Mouse (Mus musculus) forebrain, postnatal 0 days (tissue): ENCODE results near the gene Atxn7. TPM values are rescaled to one million over a fixed set of nuclear protein-coding genes. Genes with fewer than 3 reads are reported as not detected.
A peak's percentile ranks its signal among the peaks of the same experiment; 100 is the strongest.

Source experiments
- ATAC-seq: fragments of 200-750 bp; cut with Nextera tagmentation; 2 replicates; pipeline ENCODE4 v1.8.0; 2017; ENCODE audit warnings: mild to moderate bottlenecking, moderate library complexity
- DNase-seq: peaks from one replicate; pipeline ENCODE4 v3.0.0-alpha.2; 2015
- H3K27ac ChIP-seq: fragments of 300-500 bp; sonication (generic); 2 replicates; pipeline ENCODE4 v1.5.1; 2014; ENCODE audit warnings: low read depth, mild to moderate bottlenecking, antibody characterized with exemption, low read length, moderate library complexity, mixed read lengths
- H3K27me3 ChIP-seq: fragments of 300-500 bp; sonication (generic); 2 replicates; pipeline ENCODE4 v1.6.1; 2014; ENCODE audit warnings: mild to moderate bottlenecking, low read length, mixed read lengths; ENCODE audit not compliant: insufficient read depth
- H3K36me3 ChIP-seq: fragments of 300-500 bp; sonication (generic); 2 replicates; pipeline ENCODE4 v1.6.1; 2014; ENCODE audit warnings: mild to moderate bottlenecking, moderate library complexity; ENCODE audit not compliant: insufficient read depth
- H3K4me1 ChIP-seq: fragments of 300-500 bp; sonication (generic); 2 replicates; pipeline ENCODE4 v1.6.1; 2014; ENCODE audit warnings: antibody characterized with exemption; ENCODE audit not compliant: insufficient read depth
- H3K4me2 ChIP-seq: fragments of 300-500 bp; sonication (generic); 2 replicates; pipeline ENCODE4 v1.6.1; 2014; ENCODE audit warnings: low read depth, mild to moderate bottlenecking, moderate library complexity
- H3K4me3 ChIP-seq: fragments of 300-500 bp; sonication (generic); 2 replicates; pipeline ENCODE4 v1.5.1; 2014; ENCODE audit warnings: low read depth, low read length, mixed read lengths
- H3K9ac ChIP-seq: fragments of 300-500 bp; sonication (generic); 2 replicates; pipeline ENCODE4 v1.6.1; 2014; ENCODE audit warnings: mild to moderate bottlenecking
- H3K9me3 ChIP-seq: fragments of 300-500 bp; sonication (generic); 2 replicates; pipeline ENCODE4 v1.6.1; 2016; ENCODE audit warnings: low read length
- CTCF ChIP-seq: sonication (generic); IDR thresholded peaks from 2 replicates; pipeline ENCODE4 v1.5.1; 2016; ENCODE audit warnings: antibody characterized with exemption, control low read depth, low read depth
- WGBS: fragments of 180-500 bp; shearing (Covaris S2); extraction: QIAGEN DNeasy Blood & Tissue Kit; methylation state at CpG from one replicate; pipeline ENCODE4 v1.1.7; 2014; 5-methylcytosine and 5-hydroxymethylcytosine counted together
- polyA plus RNA-seq: library from polyadenylated mRNA; unstranded; fragments of >200 nt; fragmentation: Nextera tagmentation; extraction: Ambion mirVana; gene quantifications from 2 replicates; pipeline ENCODE4 v1.2.1, GENCODE M21; 2015
- total RNA-seq: library from RNA; depleted of rRNA; stranded (reverse); fragments of >200 nt; gene quantifications from 2 replicates; pipeline ENCODE4 v1.2.3, GENCODE M21; 2014

The Atxn7 gene
- total and polyA plus RNA-seq, 2 experiments from 2014 or later: 2.2 to 14.4 TPM

DNA sequence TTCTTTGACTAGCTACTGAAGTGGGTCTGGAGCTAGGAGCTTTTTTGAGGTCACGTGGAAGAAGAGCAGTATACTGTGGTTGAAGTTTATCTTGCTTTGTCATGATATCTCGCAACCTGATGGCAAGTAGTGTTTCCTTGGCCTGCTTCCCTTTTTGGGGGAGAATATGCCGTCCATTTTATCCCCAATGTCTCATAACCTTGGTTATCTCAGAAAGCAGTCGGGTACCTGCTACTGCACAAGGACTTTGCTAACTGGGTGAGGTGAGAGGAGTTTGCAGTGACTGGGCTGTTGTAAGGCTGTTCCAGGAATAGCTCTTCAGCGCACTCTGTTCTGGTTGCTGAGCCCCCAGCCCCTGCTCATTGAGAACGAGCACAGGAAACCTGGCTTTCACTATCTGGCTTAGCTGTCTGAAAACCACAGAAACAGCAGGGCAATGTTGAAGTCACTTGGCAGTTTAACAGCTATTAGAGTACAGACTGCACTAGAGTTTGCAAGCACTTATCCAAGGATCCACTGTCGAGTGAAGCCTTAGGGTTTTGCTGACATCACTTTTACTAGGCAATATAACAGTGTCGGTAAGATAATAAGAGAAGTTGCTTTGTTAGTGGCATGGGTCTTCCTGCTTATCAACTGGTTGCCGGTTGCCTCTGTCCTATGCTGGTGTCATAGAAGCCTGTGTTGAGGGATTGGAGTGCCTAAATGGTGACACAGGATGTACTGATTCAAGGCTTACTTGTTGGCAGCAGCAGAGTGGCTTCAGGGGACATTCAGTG lies 127.0 kb downstream of the Atxn7 start:
- ATAC-seq (no peak), DNase-seq (no peak)
- no peak overlapping the region for H3K4me3 ChIP-seq
- no peak overlapping the region for H3K9ac ChIP-seq
- peaks cover 21% of the 10 kb centered on the region for H3K36me3 ChIP-seq
- no peak overlapping the region for H3K27ac ChIP-seq
- H3K4me1 ChIP-seq: no peaks in the 10 kb centered on the region
- WGBS: 86% methylated on average over 9 of the region's 9 CpGs
- H3K27me3 ChIP-seq: no peaks in the 10 kb centered on the region
- TF ChIP-seq CTCF: no peak
- no peaks in the 10 kb centered on the region for H3K9me3 ChIP-seq
- no peak overlapping the region for H3K4me2 ChIP-seq

- Histone ChIP-seq H3K36me3 (peaks cover 21% of the 10 kb centered on the region), H3K9ac (no peak overlapping the region), H3K4me3 (no peak overlapping the region), H3K4me2 (no peak overlapping the region), H3K27me3 (no peaks in the 10 kb centered on the region), H3K27ac (no peak overlapping the region), H3K4me1 (no peaks in the 10 kb centered on the region), H3K9me3 (no peaks in the 10 kb centered on the region)
- no peak for DNase-seq
- TF ChIP-seq CTCF: no peak
- ATAC-seq: no peak
- WGBS: 93% methylated on average over 6 of the region's 6 CpGs
Measured at GRCm38 (mm10) chr14:14090571-14090970, 129.3 kb downstream of the Atxn7 start.

GRCm38 (mm10) chr14:14098330-14098980 lies 137.2 kb downstream of the Atxn7 start:
- DNase-seq (peak; percentile 96), ATAC-seq (peak; percentile 88)
- TF ChIP-seq CTCF: peak; percentile 100
- no peak overlapping the region for H3K4me2 ChIP-seq
- peaks cover 33% of the 10 kb centered on the region for H3K36me3 ChIP-seq
- H3K4me1 ChIP-seq: no peaks in the 10 kb centered on the region
- H3K9me3 ChIP-seq: no peaks in the 10 kb centered on the region
- H3K4me3 ChIP-seq: no peak overlapping the region
- no peak overlapping the region for H3K27ac ChIP-seq
- WGBS: 25% methylated on average over 10 of the region's 10 CpGs
- H3K9ac ChIP-seq: no peak overlapping the region
- H3K27me3 ChIP-seq: no peaks in the 10 kb centered on the region

DNA sequence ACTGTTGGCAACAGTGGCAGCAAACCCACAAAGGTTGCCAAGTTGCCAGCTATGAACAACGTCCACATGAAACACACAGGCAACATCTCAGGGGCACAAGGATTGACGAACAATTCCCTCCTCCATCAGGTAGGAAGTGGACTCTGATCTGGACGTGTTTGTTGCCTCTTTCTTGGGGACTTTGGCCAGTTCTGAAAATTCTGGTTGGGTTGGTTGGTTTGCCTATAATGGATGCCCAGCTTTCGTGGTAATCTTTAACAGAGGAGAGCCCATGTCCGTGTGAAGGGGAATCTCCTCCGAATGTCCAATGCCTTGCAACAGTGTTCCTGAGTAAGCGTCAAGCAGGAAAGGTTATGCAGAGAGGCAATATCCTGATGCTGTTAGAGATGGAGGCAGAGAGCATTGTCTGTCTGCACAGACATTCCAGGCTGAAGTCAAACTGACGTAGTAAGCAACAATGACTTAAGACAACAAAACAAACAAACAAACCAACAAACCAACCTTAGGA lies 139.6 kb downstream of the Atxn7 start:
- DNase-seq: no peak
- peaks cover 39% of the 10 kb centered on the region for H3K36me3 ChIP-seq
- no peaks in the 10 kb centered on the region for H3K4me1 ChIP-seq
- no peaks in the 10 kb centered on the region for H3K9me3 ChIP-seq
- no peaks in the 10 kb centered on the region for H3K27me3 ChIP-seq
- H3K4me3 ChIP-seq: no peak overlapping the region
- no peak overlapping the region for H3K27ac ChIP-seq
- no peak for TF ChIP-seq CTCF
- no peak overlapping the region for H3K9ac ChIP-seq
- WGBS: 91% methylated on average over 8 of the region's 8 CpGs
- no peak overlapping the region for H3K4me2 ChIP-seq
- ATAC-seq: no peak

GRCm38 (mm10) chr14:14101296-14101695 lies 140.1 kb downstream of the Atxn7 start:
- no peak for TF ChIP-seq CTCF
- no peaks in the 10 kb centered on the region for H3K9me3 ChIP-seq
- no peak overlapping the region for H3K9ac ChIP-seq
- no peaks in the 10 kb centered on the region for H3K27me3 ChIP-seq
- ATAC-seq (no peak), DNase-seq (no peak)
- WGBS: 93% methylated on average over 9 of the region's 9 CpGs
- H3K27ac ChIP-seq: no peak overlapping the region
- H3K36me3 ChIP-seq: peaks cover 39% of the 10 kb centered on the region
- H3K4me2 ChIP-seq: no peak overlapping the region
- H3K4me3 ChIP-seq: no peak overlapping the region
- H3K4me1 ChIP-seq: no peaks in the 10 kb centered on the region

- no peak for TF ChIP-seq CTCF
- Histone ChIP-seq H3K36me3 (peaks cover 38% of the 10 kb centered on the region), H3K4me2 (no peak overlapping the region), H3K4me3 (no peak overlapping the region), H3K9ac (no peak overlapping the region), H3K4me1 (no peaks in the 10 kb centered on the region), H3K27ac (no peak overlapping the region), H3K9me3 (no peaks in the 10 kb centered on the region), H3K27me3 (no peaks in the 10 kb centered on the region)
- DNase-seq (no peak), ATAC-seq (peak; percentile 59)
- 57% methylated on average over 13 of the region's 13 CpGs for WGBS
Measured at GRCm38 (mm10) chr14:14104213-14104929, 143.1 kb downstream of the Atxn7 start.
